Mouse (Mus musculus) adrenal gland, postnatal 36 days (tissue): ENCODE measurements around the gene Cdh23. TPM values are rescaled to one million over a fixed set of nuclear protein-coding genes. Genes with fewer than 3 reads are reported as not detected.

Experiments
- DNase-seq, 2 experiments: peaks; one replicate each; pipeline ENCODE4 v3.0.0; 2021; ENCODE audit warnings: mixed read lengths in 1 of 2
- total RNA-seq, 2 experiments: library from RNA; stranded (reverse); gene quantifications; 2 replicates each; pipeline ENCODE4 v1.2.3; 2021

Cdh23 gene
- total RNA-seq, 2 experiments from 2014 or later: 0.79 to 2.0 TPM

DNA sequence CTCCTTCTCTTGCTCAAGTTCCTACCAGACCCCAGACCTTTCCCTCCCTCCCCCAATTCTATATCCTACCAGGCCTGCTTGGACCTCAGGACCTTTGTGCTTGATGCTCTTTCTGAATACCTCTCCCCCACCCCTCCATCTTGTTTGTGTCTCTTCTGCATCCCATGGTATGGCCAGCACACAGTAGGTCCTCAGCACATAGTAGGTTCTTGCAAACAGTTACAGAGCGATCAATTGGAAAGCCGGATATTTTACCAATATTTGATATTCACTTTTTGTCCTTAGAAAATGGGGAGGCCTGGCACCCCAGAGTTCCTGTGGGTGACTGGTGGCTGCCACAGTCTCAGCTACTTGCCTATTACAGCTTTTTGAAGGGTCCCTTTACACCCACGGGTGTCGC lies 361.3 kb downstream of the Cdh23 start:
- DNase-seq: no peak

DNA sequence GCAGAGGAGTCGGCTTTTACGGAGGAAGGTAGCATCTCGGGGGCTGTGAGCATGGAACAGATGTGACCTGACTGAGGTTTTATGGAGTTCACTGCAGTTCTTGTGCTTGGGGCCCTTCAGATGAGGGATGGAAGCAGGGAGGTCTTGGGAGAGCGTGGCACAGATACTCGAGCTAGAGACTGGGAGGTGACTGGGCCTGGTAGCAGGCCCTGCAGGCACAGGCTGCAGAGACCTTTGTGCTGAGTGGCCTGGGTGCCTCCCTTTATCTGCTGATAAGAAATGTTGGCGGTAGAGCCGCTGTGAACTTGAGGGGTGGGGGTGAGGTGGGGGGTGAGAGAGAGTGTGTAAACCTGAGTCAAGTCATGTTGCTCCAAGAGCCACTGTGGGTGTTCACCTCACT lies 361.7 kb downstream of the Cdh23 start:
- DNase-seq: no peak

GRCm38 (mm10) chr10:60328963-60329650 lies 367.2 kb downstream of the Cdh23 start:
- DNase-seq: no peak

DNA sequence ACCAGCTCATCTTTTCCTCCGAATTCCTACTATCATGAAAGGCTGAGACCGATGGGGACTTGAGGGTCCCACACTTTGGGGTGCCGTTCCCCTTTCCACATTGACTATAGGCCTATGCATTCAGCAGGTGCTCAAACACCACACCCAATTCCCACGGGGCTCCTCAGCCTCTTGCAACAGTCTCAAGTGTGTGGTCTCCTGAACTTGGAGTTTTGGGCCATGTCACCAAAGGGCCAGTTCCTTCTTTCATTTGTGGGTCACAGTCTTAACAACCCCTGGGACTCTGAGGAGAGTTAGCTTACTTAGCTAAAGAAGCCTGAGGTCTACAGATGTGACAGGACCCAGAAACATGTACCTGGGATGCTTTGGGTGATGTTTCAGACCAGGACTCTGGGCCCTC lies 380.1 kb downstream of the Cdh23 start:
- DNase-seq: no peak

DNA sequence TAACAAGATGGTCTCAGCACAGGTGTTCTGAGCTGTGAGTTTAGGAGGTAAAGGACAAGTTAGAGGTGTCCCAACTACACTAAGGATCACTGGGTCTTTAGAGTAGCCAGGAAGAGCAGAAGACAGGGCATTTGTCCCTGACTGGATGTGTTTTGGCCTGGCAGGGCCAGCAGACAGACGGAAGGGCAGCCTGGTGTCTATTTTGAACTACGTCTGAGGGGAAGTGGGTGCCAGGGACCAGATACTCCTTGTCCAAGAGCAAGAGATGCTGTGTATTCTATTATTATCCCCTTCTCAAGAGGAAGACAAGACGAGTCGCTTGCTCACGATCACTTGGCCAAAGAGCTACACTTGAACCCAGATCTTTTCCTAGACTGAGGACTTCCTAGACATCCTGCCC lies 382.7 kb downstream of the Cdh23 start:
- no peak for DNase-seq

GRCm38 (mm10) chr10:60310629-60311028 lies 385.7 kb downstream of the Cdh23 start:
- DNase-seq: no peak

GRCm38 (mm10) chr10:60304854-60305628 lies 391.2 kb downstream of the Cdh23 start:
- DNase-seq: peak; percentile 66 to 78

DNA sequence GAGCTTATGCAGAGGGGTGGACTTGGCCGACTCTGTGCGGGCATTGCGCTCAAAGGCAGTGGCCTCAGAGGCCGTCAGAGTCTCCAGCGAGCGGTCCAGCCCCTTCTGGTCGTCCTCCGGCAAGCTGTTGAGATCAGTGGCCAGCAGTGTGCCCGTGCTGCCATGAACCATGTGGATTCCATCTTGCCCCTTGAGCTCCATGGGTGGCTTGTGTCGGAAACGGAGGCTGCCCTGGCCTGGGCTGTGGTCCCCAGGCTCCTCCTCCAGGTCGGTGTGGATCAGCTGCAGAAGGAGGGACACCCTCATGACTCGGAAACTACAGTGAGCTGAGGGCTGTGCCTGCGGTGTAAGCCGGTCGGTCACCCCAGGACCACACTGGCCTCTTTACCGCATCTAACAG lies 392.9 kb downstream of the Cdh23 start:
- DNase-seq: no peak

DNA sequence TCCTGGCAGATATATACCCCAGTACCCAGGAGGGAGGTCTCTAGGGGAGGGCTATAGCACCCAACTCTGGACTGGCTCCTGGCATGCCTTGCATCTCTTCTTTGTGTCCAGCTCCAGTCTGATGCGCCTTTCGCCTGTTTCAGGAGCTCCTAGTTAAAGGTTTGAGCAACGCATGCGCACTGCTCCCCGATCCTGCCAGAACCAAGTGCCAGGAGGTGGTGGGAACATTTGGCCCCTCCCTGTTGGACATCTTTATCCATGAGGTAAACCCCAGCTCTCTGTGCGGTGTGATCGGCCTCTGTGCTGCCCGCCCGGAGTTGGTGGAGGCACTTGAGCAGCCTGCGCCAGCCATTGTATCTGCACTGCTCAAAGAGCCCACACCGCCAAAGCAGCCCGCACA lies 396.7 kb downstream of the Cdh23 start:
- DNase-seq: no peak

DNA sequence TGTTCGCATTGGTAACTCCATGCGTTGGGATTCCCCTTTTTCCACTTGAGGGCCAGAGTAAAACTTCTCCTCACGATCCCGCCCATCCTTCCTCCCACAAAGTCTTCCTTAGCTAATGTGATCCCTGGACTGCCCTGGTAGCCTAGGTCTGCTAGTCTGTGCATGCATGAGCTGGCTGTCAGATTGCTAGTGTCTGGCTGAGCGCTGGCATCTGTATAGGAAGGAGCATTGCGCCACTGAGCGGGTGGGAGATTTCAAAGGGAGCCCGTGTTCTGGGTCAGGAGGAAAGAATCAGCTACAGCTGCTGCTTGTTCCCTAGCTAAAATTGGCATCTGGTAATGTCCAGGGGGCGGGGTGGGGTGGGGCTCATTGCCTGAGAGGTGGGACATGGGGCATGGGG lies 400.3 kb downstream of the Cdh23 start:
- DNase-seq: no peak

- no peak for DNase-seq
These were observed 400.9 kb downstream of the Cdh23 start for GRCm38 (mm10) chr10:60295356-60295755.

DNA sequence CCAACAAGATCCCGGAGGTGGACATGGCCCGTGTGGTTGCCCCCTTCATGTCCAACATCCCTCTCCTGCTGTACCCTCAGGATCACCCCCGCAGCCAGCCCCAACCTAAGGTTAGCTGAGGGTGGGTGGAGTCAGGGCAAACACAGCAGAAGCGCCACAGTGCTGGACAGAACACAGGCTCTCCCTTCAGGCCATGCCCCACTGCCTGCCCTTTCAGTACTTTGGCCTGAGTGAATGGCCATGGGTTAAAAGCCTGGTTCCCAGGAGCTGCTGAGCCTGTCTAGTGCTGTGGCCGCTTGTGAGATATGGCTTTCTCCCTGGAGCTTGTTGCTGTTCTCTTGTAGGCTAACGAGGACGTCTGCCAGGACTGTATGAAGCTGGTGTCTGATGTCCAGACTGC lies 401.7 kb downstream of the Cdh23 start:
- DNase-seq: no peak

DNA sequence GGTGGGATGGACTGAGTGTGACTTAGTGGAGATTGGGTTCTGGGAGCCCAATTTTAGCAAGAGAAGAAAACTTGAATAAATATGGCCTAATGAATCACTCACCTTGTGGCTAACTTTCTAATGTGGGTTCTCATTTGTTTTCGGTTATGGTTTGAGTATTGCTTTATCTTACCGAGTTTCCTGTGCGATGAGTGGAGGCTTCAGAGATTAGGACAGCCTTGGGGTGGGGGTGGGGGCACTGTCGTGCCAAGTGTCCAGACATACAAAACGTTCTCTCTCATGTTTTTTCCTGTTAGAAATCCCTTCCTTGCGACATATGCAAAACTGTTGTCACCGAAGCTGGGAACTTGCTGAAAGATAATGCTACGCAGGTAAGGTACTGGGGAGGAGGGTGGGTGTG lies 404.1 kb downstream of the Cdh23 start:
- no peak for DNase-seq

- DNase-seq: no peak
These were observed 405.6 kb downstream of the Cdh23 start for GRCm38 (mm10) chr10:60290739-60291110.

DNA sequence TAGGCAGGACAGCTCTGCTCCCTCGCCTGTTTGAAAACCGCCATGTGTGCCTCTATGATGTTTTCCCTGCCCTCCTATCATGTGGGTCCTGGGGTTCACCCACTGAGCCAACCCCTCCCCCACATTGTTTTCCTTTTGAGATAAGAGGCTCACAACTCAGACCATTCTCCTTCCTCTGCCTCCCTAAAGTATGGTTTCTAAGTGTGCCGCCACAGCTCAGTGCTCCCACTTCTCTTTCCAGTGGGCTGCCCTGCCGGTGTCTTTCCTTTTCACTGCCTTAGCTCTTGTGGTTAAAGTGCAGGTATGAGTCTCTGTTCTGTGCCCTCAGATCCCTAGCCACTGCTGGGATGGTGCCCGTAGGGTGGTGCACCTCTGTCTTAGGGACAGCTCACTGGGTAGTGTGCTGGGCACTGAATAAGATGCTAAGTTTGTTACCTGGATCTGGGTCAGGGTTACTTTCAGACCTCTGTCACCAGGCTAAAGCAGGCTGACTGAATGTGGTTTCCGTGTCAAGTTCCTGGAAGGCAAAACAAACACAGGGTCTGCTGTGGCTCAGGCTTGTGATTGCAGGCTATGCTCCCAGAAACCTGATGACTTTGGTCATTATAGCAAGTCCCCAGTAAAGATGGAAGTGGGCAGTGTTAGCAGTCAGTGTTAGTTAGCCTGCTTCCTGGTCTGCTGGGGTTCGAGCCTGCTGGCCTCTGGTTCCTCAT lies 406.1 kb downstream of the Cdh23 start:
- no peak for DNase-seq

- DNase-seq: peak in 1 of 2 experiments; percentile 47
These were observed 407.1 kb downstream of the Cdh23 start for GRCm38 (mm10) chr10:60289216-60289615.

- DNase-seq: no peak
These were observed 408.6 kb downstream of the Cdh23 start for GRCm38 (mm10) chr10:60287726-60288125.

DNA sequence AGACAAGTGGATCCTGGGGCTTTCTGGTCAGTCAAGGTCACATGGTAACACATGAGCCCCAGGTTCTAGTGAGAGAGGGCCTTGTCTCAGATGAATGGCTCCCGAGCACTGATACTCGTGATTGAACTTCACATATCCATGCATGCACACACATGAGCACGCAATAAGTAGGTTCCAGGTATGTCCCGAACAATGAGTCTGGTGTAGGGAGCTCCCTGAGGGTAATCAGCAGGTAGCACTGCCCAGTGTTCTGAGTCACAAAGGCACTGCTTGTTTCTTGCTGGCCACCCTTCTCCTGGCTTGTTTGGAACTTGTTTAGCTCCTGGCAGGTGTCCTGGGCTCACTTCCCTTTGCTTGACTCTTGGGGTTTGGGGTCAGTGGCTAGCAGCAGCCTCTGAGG lies 409.1 kb downstream of the Cdh23 start:
- no peak for DNase-seq

DNA sequence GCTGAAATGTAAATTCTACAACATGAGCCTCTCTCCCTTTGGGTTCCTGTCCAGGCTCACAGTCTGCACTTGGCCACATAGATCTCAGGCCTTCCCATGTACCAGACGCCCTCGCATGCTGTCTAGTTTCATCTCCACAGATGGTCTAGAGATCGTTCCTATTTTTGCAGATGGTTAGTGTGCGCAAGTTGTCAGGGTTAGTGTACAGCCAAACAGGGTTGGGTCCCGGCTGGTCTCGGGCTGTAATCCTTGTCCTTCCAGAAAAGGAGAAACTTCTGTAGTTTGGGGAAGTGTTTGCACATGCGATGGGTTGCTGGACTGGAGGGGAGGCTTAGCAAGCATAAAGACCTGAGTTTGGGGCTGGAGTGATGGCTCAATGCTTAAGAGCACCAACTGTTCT lies 409.7 kb downstream of the Cdh23 start:
- no peak for DNase-seq

- peak; percentile 54 to 65 for DNase-seq
These were observed 410.5 kb downstream of the Cdh23 start for GRCm38 (mm10) chr10:60285676-60286372.

GRCm38 (mm10) chr10:60285183-60285582 lies 411.1 kb downstream of the Cdh23 start:
- DNase-seq: no peak

DNA sequence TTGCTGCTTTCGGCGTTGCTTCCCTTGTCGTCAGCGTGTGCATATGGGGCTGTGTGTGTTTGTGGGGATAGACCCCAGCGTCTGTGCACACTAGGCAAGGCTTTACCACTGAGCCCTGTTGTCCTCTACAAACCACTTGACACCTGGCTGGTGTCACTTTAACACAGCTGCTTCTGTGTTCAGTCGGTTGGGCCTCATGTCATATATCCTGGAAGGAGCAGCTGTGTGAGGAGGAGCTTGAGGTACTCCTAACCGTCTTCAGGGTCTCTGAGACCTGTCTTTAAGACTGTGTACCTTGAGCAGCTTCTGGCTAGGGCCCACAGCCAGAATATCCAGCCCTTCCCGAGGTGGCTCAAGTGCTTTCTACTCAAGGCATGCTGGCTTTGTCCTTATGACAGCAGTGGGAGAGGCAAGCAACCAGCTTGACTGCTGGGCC lies 411.6 kb downstream of the Cdh23 start:
- DNase-seq: no peak

- no peak for DNase-seq
These were observed 412.0 kb downstream of the Cdh23 start for GRCm38 (mm10) chr10:60284248-60284647.
